Mouse (Mus musculus): Measurements from ENCODE around the gene Clspn. TPM values are rescaled to one million over a fixed set of nuclear protein-coding genes. Genes with fewer than 3 reads are reported as not detected.

Gene Clspn
- polyA plus RNA-seq, 3 experiments from 2014 or later = 2.4 to 30.1 (median 2.6) TPM

GRCm38 (mm10) chr4:126563798-126564197, 7.1 kb downstream of the Clspn start:
- no peak for ATAC-seq

- ATAC-seq = no peak
These were observed 10.5 kb downstream of the Clspn start for GRCm38 (mm10) chr4:126567243-126567642.

GRCm38 (mm10) chr4:126569783-126570182, 13.0 kb downstream of the Clspn start:
- ATAC-seq = no peak

GRCm38 (mm10) chr4:126576281-126576680, 19.5 kb downstream of the Clspn start:
- ATAC-seq = no peak

GRCm38 (mm10) chr4:126577920-126578319, 21.2 kb downstream of the Clspn start:
- ATAC-seq = no peak

GRCm38 (mm10) chr4:126579077-126579476, 22.3 kb downstream of the Clspn start:
- ATAC-seq = no peak

- peak; percentile 72 for ATAC-seq
These were observed 29.0 kb downstream of the Clspn start for GRCm38 (mm10) chr4:126585739-126586138.

GRCm38 (mm10) chr4:126592039-126592438, 35.3 kb downstream of the Clspn start:
- ATAC-seq = no peak

GRCm38 (mm10) chr4:126599971-126600754, 43.4 kb downstream of the Clspn start:
- peak; percentile 41 for ATAC-seq

- no peak for ATAC-seq
These were observed 45.1 kb downstream of the Clspn start for GRCm38 (mm10) chr4:126601597-126602444.

- no peak for ATAC-seq
These were observed 45.7 kb downstream of the Clspn start for GRCm38 (mm10) chr4:126602445-126602762.

- ATAC-seq = no peak
These were observed 47.4 kb downstream of the Clspn start for GRCm38 (mm10) chr4:126604141-126604540.

GRCm38 (mm10) chr4:126605751-126606150, 49.0 kb downstream of the Clspn start:
- no peak for ATAC-seq

- peak; percentile 38 for ATAC-seq
These were observed 53.0 kb downstream of the Clspn start, which contains the start of gene 5730409E04Rik for GRCm38 (mm10) chr4:126609606-126610181. TSS of gene 5730409E04Rik (plus strand) at chr4:126609818.

- ATAC-seq = no peak
These were observed 55.3 kb downstream of the Clspn start for GRCm38 (mm10) chr4:126611991-126612390.

- no peak for ATAC-seq
These were observed 59.6 kb downstream of the Clspn start for GRCm38 (mm10) chr4:126616312-126616711.

- ATAC-seq = no peak
These were observed 63.1 kb downstream of the Clspn start for GRCm38 (mm10) chr4:126619691-126620330.

GRCm38 (mm10) chr4:126620349-126620874, 63.7 kb downstream of the Clspn start:
- no peak for ATAC-seq

GRCm38 (mm10) chr4:126627021-126627681, 70.4 kb downstream of the Clspn start:
- ATAC-seq = no peak

GRCm38 (mm10) chr4:126631922-126632321, 75.2 kb downstream of the Clspn start:
- ATAC-seq = no peak

GRCm38 (mm10) chr4:126632668-126633067, 75.9 kb downstream of the Clspn start:
- no peak for ATAC-seq

GRCm38 (mm10) chr4:126636330-126636729, 79.6 kb downstream of the Clspn start:
- ATAC-seq = no peak

Measured in inflammation-experienced regulatory T-cells, adult 6 months (primary cell).